In genomic region chr12:9166218-9166908, GRCm38 (mm10) we compare ENCODE assay signal across 8 mouse cellular contexts.
DNase-seq lines count a peak whose midpoint lies in the region; ATAC-seq lines count a peak whose summit lies in the region.

No protein-coding gene starts in this region.

- H3K4me1 ChIP-seq in forebrain, embryonic 13.5 days = no peaks in the 10 kb centered on the region
- H3K4me1 ChIP-seq in hindbrain, embryonic 15.5 days (replicated peaks) = no peaks in the 10 kb centered on the region
- H3K4me1 ChIP-seq in midbrain, embryonic 13.5 days (replicated peaks) = no peaks in the 10 kb centered on the region

- no peak overlapping the region for H3K4me3 ChIP-seq in forebrain, embryonic 13.5 days
- no peak overlapping the region for H3K4me3 ChIP-seq in hindbrain, embryonic 15.5 days
- no peak overlapping the region for H3K4me3 ChIP-seq in midbrain, embryonic 13.5 days (replicated peaks)

- no peaks in the 10 kb centered on the region for H3K27me3 ChIP-seq in forebrain, embryonic 13.5 days
- H3K27me3 ChIP-seq in hindbrain, embryonic 15.5 days = no peaks in the 10 kb centered on the region
- no peaks in the 10 kb centered on the region for H3K27me3 ChIP-seq in midbrain, embryonic 13.5 days

- no peak overlapping the region for H3K27ac ChIP-seq in forebrain, embryonic 13.5 days
- no peak overlapping the region for H3K27ac ChIP-seq in hindbrain, embryonic 15.5 days (replicated peaks)
- no peak overlapping the region for H3K27ac ChIP-seq in midbrain, embryonic 13.5 days

- H3K9me3 ChIP-seq in forebrain, embryonic 13.5 days (replicated peaks) = no peaks in the 10 kb centered on the region
- H3K9me3 ChIP-seq in hindbrain, embryonic 15.5 days = no peaks in the 10 kb centered on the region
- no peaks in the 10 kb centered on the region for H3K9me3 ChIP-seq in midbrain, embryonic 13.5 days

- no peaks in the 10 kb centered on the region for H3K36me3 ChIP-seq in forebrain, embryonic 13.5 days (ENCODE audit: poor library complexity, severe bottlenecking)
- H3K36me3 ChIP-seq in hindbrain, embryonic 15.5 days = no peaks in the 10 kb centered on the region
- no peaks in the 10 kb centered on the region for H3K36me3 ChIP-seq in midbrain, embryonic 13.5 days

- intact Hi-C loops in left cerebral cortex, postnatal 4 days (cut with DNase I) = no loop called here

- H3K9ac ChIP-seq in forebrain, embryonic 13.5 days = no peak overlapping the region
- no peak overlapping the region for H3K9ac ChIP-seq in hindbrain, embryonic 15.5 days
- H3K9ac ChIP-seq in midbrain, embryonic 13.5 days (replicated peaks) = no peak overlapping the region

- H3K4me2 ChIP-seq in forebrain, embryonic 13.5 days = no peak overlapping the region
- H3K4me2 ChIP-seq in hindbrain, embryonic 15.5 days = no peak overlapping the region
- no peak overlapping the region for H3K4me2 ChIP-seq in midbrain, embryonic 13.5 days (replicated peaks)

- ATAC-seq in forebrain, embryonic 13.5 days = peak; percentile 95
- peak; percentile 90 for ATAC-seq in hindbrain, embryonic 15.5 days (ENCODE audit: low FRiP score, low read depth)
- peak; percentile 95 for ATAC-seq in midbrain, embryonic 13.5 days

- peak; percentile 6 to 16 for DNase-seq in left cerebral cortex, adult 18-20 months (ENCODE audit: low spot score in 2 of 2)
- DNase-seq in left cerebral cortex, adult 8-10 months (ENCODE audit: low spot score in 2 of 2) = no peak
- DNase-seq in adipocyte (ENCODE audit: low spot score) = peak; percentile 54
- DNase-seq in left cerebral cortex, postnatal 4 days = peak; percentile 72
- DNase-seq in thymus, postnatal 4 days = peak; percentile 47

- 57% methylated on average over 10 of the region's 10 CpGs for WGBS in forebrain, embryonic 13.5 days
- WGBS in hindbrain, embryonic 15.5 days = 55% methylated on average over 10 of the region's 10 CpGs
- 62% methylated on average over 10 of the region's 10 CpGs for WGBS in midbrain, embryonic 13.5 days

Comparison
In these comparisons a context has a peak if more than half of its experiments do, and no peak if none do; other contexts are left out.
1. DNase-seq: peak in left cerebral cortex, adult 18-20 months (2 of 2), adipocyte (single experiment), left cerebral cortex, postnatal 4 days (single experiment) and thymus, postnatal 4 days (single experiment); none in left cerebral cortex, adult 8-10 months (0 of 2).
2. Peak in every context shown above with its lines, with median percentiles within 50 percentile points of each other: ATAC-seq.